Mouse (Mus musculus) limb, embryonic 15.5 days (tissue): Measurements from ENCODE around the gene Farp2. TPM values are rescaled to one million over a fixed set of nuclear protein-coding genes. Genes with fewer than 3 reads are reported as not detected.
"Not testable (repeated sequence)": the region's sequence is repeated elsewhere in the genome, so short reads cannot be mapped to it uniquely, and the experiment has no call there.

Experiments
- ATAC-seq: fragments of 200-750 bp; cut with Nextera tagmentation; 2 replicates; pipeline ENCODE4 v1.8.0; 2017; ENCODE audit warnings: low read depth, moderate TSS enrichment; ENCODE audit not compliant: insufficient number of reproducible peaks, low FRiP score, low TSS enrichment
- H3K27ac ChIP-seq: fragments of 300-500 bp; sonication (generic); 2 replicates; pipeline ENCODE4 v1.5.1; 2015; ENCODE audit warnings: moderate library complexity, mild to moderate bottlenecking, inconsistent platforms
- H3K27me3 ChIP-seq: fragments of 300-500 bp; sonication (generic); 2 replicates; pipeline ENCODE4 v1.6.1; 2015; ENCODE audit warnings: inconsistent platforms
- H3K36me3 ChIP-seq: fragments of 300-500 bp; sonication (generic); 2 replicates; pipeline ENCODE4 v1.6.1; 2015; ENCODE audit warnings: inconsistent platforms
- H3K4me1 ChIP-seq: fragments of 300-500 bp; sonication (generic); 2 replicates; pipeline ENCODE4 v1.6.1; 2015; ENCODE audit warnings: inconsistent platforms
- H3K4me2 ChIP-seq: fragments of 300-500 bp; sonication (generic); 2 replicates; pipeline ENCODE4 v1.6.1; 2015; ENCODE audit warnings: mild to moderate bottlenecking, inconsistent platforms
- H3K4me3 ChIP-seq: fragments of 300-500 bp; sonication (generic); 2 replicates; pipeline ENCODE4 v1.5.1; 2015; ENCODE audit warnings: mild to moderate bottlenecking, inconsistent platforms
- H3K9ac ChIP-seq: fragments of 300-500 bp; sonication (generic); 2 replicates; pipeline ENCODE4 v1.6.1; 2015; ENCODE audit warnings: inconsistent platforms
- H3K9me3 ChIP-seq: fragments of 300-500 bp; sonication (generic); 2 replicates; pipeline ENCODE4 v1.6.1; 2016; ENCODE audit warnings: inconsistent platforms
- WGBS: fragments of 180-500 bp; shearing (Covaris S2); methylation state at CpG from one replicate; pipeline ENCODE4 v1.1.7; 2015; 5-methylcytosine and 5-hydroxymethylcytosine counted together
- polyA plus RNA-seq: library from polyadenylated mRNA; unstranded; fragments of >200 nt; fragmentation: Nextera tagmentation; extraction: Ambion mirVana; gene quantifications from 2 replicates; pipeline ENCODE4 v1.2.1, GENCODE M21; 2015

The Farp2 gene
- polyA plus RNA-seq, 1 experiment from 2014 or later, result 7.9 TPM

- 89% methylated on average over 2 of the region's 2 CpGs for WGBS
Measured at GRCm38 (mm10) chr1:93641978-93642377, 130.1 kb downstream of the Farp2 start.

DNA sequence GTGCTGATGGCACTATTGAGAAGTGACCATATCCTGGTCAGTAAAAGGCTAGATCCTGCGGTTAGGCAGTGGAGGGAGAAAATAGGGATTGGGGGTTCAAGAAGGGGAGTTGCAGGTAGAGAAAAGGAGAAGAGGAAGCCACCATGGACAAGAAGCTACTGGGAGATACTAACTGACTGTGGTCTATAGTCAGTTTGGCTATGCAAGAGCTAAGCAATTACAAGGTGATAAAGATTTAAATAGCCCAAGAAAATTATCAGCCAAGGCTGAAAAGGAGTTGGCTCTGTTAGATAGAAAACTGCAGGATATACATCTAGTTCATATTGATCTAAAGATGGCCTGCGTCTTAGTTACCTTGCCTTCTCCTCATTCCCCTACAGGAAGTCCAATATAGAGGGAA lies 130.8 kb downstream of the Farp2 start:
- no peak for ATAC-seq
- no peaks in the 10 kb centered on the region for H3K9me3 ChIP-seq
- 89% methylated on average over 2 of the region's 2 CpGs for WGBS
- H3K36me3 ChIP-seq, result no peaks in the 10 kb centered on the region
- no peak overlapping the region for H3K9ac ChIP-seq
- no peaks in the 10 kb centered on the region for H3K4me1 ChIP-seq
- no peak overlapping the region for H3K4me2 ChIP-seq
- H3K27ac ChIP-seq, result no peak overlapping the region
- H3K4me3 ChIP-seq, result no peak overlapping the region
- H3K27me3 ChIP-seq, result no peaks in the 10 kb centered on the region

More at GRCm38 (mm10) chr1:93641978-93642377, 130.1 kb downstream of the Farp2 start:
- H3K4me3 ChIP-seq, result no peak overlapping the region
- H3K9me3 ChIP-seq, result no peaks in the 10 kb centered on the region
- H3K36me3 ChIP-seq, result no peaks in the 10 kb centered on the region
- H3K4me1 ChIP-seq, result no peaks in the 10 kb centered on the region
- ATAC-seq, result no peak
- H3K4me2 ChIP-seq, result no peak overlapping the region
- no peak overlapping the region for H3K9ac ChIP-seq
- no peaks in the 10 kb centered on the region for H3K27me3 ChIP-seq
- no peak overlapping the region for H3K27ac ChIP-seq

GRCm38 (mm10) chr1:93649604-93650172 lies 137.8 kb downstream of the Farp2 start:
- Histone ChIP-seq H3K9me3 (no peaks in the 10 kb centered on the region), H3K4me2 (no peak overlapping the region), H3K27ac (no peak overlapping the region), H3K36me3 (no peaks in the 10 kb centered on the region), H3K27me3 (no peaks in the 10 kb centered on the region), H3K4me1 (no peaks in the 10 kb centered on the region), H3K4me3 (no peak overlapping the region), H3K9ac (no peak overlapping the region)
- WGBS, result 71% methylated on average over 5 of the region's 5 CpGs
- no peak for ATAC-seq

DNA sequence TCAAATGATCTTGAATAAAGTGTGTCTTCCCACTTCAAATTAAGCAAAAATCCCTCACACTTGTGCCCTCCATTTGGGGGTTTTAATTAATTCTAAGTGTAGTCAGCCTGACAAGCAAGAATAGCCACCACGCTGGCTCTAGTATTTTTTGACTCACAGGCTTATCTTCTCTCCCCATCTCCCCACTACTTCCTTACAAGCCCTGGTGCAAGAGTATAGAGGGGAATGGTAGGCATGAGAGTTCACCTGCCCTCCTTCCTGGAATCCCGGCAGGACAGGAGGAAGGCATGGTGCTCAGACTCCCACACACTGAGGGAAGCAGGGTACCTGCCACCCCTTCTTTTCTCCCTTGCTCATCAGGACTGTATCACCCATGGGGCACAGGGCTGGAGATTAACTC lies 142.4 kb downstream of the Farp2 start:
- 39% methylated on average over 2 of the region's 2 CpGs for WGBS
- no peak overlapping the region for H3K4me3 ChIP-seq
- no peaks in the 10 kb centered on the region for H3K9me3 ChIP-seq
- H3K27me3 ChIP-seq, result no peaks in the 10 kb centered on the region
- no peak overlapping the region for H3K27ac ChIP-seq
- no peak overlapping the region for H3K9ac ChIP-seq
- H3K4me1 ChIP-seq, result no peaks in the 10 kb centered on the region
- no peak overlapping the region for H3K4me2 ChIP-seq
- ATAC-seq, result no peak
- no peaks in the 10 kb centered on the region for H3K36me3 ChIP-seq

GRCm38 (mm10) chr1:93654798-93655197 lies 142.9 kb downstream of the Farp2 start:
- Histone ChIP-seq H3K27ac (no peak overlapping the region), H3K27me3 (no peaks in the 10 kb centered on the region), H3K4me2 (no peak overlapping the region), H3K4me1 (no peaks in the 10 kb centered on the region), H3K4me3 (no peak overlapping the region), H3K36me3 (no peaks in the 10 kb centered on the region), H3K9ac (no peak overlapping the region), H3K9me3 (no peaks in the 10 kb centered on the region)
- no peak for ATAC-seq
- WGBS, result 76% methylated on average over 2 of the region's 2 CpGs

- Histone ChIP-seq H3K4me3 (no peak overlapping the region), H3K36me3 (no peaks in the 10 kb centered on the region), H3K4me1 (no peaks in the 10 kb centered on the region), H3K4me2 (no peak overlapping the region), H3K9me3 (no peaks in the 10 kb centered on the region), H3K27ac (no peak overlapping the region), H3K9ac (no peak overlapping the region), H3K27me3 (no peaks in the 10 kb centered on the region)
- WGBS, result 63% methylated on average over 7 of the region's 7 CpGs
- no peak for ATAC-seq
Measured at GRCm38 (mm10) chr1:93656325-93657024, 144.6 kb downstream of the Farp2 start.

- WGBS, result 69% methylated on average over 5 of the region's 5 CpGs
- ATAC-seq, result no peak
- Histone ChIP-seq H3K4me1 (no peaks in the 10 kb centered on the region), H3K4me3 (no peak overlapping the region), H3K36me3 (no peaks in the 10 kb centered on the region), H3K9me3 (no peaks in the 10 kb centered on the region), H3K27ac (no peak overlapping the region), H3K9ac (no peak overlapping the region), H3K4me2 (no peak overlapping the region), H3K27me3 (no peaks in the 10 kb centered on the region)
Measured at GRCm38 (mm10) chr1:93657025-93657360, 145.1 kb downstream of the Farp2 start.

GRCm38 (mm10) chr1:93658559-93658958 lies 146.7 kb downstream of the Farp2 start, which contains the start of gene Stk25:
Gene Stk25 (minus strand): TSS chr1:93658659.
- H3K4me2 ChIP-seq, H3K9me3 ChIP-seq, H3K9ac ChIP-seq, H3K27ac ChIP-seq, H3K4me1 ChIP-seq, H3K27me3 ChIP-seq, H3K4me3 ChIP-seq, ATAC-seq, H3K36me3 ChIP-seq: not testable (repeated sequence)

- no peak overlapping the region for H3K9ac ChIP-seq
- H3K9me3 ChIP-seq, result no peaks in the 10 kb centered on the region
- WGBS, result 39% methylated on average over 13 of the region's 13 CpGs
- H3K36me3 ChIP-seq, result no peaks in the 10 kb centered on the region
- ATAC-seq, result no peak
- no peak overlapping the region; the same call in 1 of the 2 replicates for H3K27ac ChIP-seq
- no peaks in the 10 kb centered on the region for H3K27me3 ChIP-seq
- H3K4me3 ChIP-seq, result no peak overlapping the region
- H3K4me1 ChIP-seq, result peaks cover 9% of the 10 kb centered on the region
- no peak overlapping the region for H3K4me2 ChIP-seq
Measured at GRCm38 (mm10) chr1:93667760-93668400, 156.0 kb downstream of the Farp2 start.

GRCm38 (mm10) chr1:93668791-93669548 lies 157.1 kb downstream of the Farp2 start:
- Histone ChIP-seq H3K4me3 (peak overlapping the region; percentile 32), H3K36me3 (no peaks in the 10 kb centered on the region), H3K4me1 (peaks cover 9% of the 10 kb centered on the region), H3K9ac (peak overlapping the region; percentile 8; the same call in 1 of the 2 replicates), H3K27ac (peak overlapping the region; percentile 28; the same call in 1 of the 2 replicates), H3K4me2 (peak overlapping the region; percentile 55), H3K9me3 (no peaks in the 10 kb centered on the region), H3K27me3 (no peaks in the 10 kb centered on the region)
- 14% methylated on average over 17 of the region's 17 CpGs for WGBS
- ATAC-seq, result peak; percentile 73

DNA sequence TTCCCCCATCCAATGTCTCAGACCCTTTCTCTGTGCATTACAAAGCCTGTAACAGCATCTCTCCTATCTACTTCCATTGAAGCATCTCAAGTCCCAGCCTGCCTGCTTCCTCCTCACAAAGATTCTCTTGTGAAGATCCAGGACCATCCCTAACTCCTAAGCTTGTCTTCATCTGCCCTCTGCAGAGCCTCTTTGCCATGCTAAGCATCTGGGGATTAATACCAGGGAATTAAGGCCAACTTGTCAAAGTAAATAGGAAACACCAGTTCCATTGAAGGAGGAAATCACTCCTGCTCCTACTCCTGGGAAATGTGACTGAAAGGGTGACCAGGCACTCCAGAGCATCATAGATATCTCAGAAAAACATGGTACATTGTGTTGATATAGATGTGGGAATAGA lies 158.1 kb downstream of the Farp2 start:
- no peak for ATAC-seq
- Histone ChIP-seq H3K9ac (no peak overlapping the region), H3K4me2 (no peak overlapping the region), H3K36me3 (no peaks in the 10 kb centered on the region), H3K27ac (no peak overlapping the region), H3K9me3 (no peaks in the 10 kb centered on the region), H3K4me1 (peaks cover 9% of the 10 kb centered on the region), H3K4me3 (no peak overlapping the region), H3K27me3 (no peaks in the 10 kb centered on the region)
